Mouse (Mus musculus) heart, adult 2 months (tissue): ENCODE data around the gene Tia1.

Experiments used
- CTCF ChIP-seq: fragments of 200-600 bp; IDR thresholded peaks from 2 replicates; pipeline ENCODE4 v1.8.1; 2022; ENCODE audit warnings: antibody characterized with exemption, mild to moderate bottlenecking, moderate library complexity
- POLR2A ChIP-seq: fragments of 200-500 bp; IDR thresholded peaks from 2 replicates; pipeline ENCODE4 v1.6.1; 2011; ENCODE audit warnings: mild to moderate bottlenecking, low read depth, low read length, control low read depth; ENCODE audit not compliant: insufficient read depth

GRCm38 (mm10) chr6:86463079-86463478, 59.1 kb downstream of the Tia1 start:
- no peak for TF ChIP-seq POLR2A
- no peak for TF ChIP-seq CTCF
